Mouse (Mus musculus) retina, postnatal 1 day (tissue): ENCODE data around the gene Rbx1.
"Not testable (repeated sequence)": the region's sequence is repeated elsewhere in the genome, so short reads cannot be mapped to it uniquely, and the experiment has no call there.

ENCODE experiments used
- DNase-seq: peaks from one replicate; pipeline ENCODE4 v3.0.0-alpha.2; 2012

Rbx1 gene

GRCm38 (mm10) chr15:81465901-81466737 lies at the start of gene Rbx1:
TSS of gene Rbx1 (plus strand) at chr15:81466296.
- peak; percentile 99 for DNase-seq

GRCm38 (mm10) chr15:81416763-81417310 lies 49.3 kb upstream of the Rbx1 start:
- peak; percentile 76 for DNase-seq

GRCm38 (mm10) chr15:81418065-81418464 lies 48.0 kb upstream of the Rbx1 start:
- no peak for DNase-seq

GRCm38 (mm10) chr15:81421454-81421853 lies 44.6 kb upstream of the Rbx1 start:
- DNase-seq, result no peak

GRCm38 (mm10) chr15:81422156-81422681 lies 43.9 kb upstream of the Rbx1 start:
- no peak for DNase-seq

GRCm38 (mm10) chr15:81425311-81425710 lies 40.8 kb upstream of the Rbx1 start:
- no peak for DNase-seq

- no peak for DNase-seq
These were observed 38.1 kb upstream of the Rbx1 start for GRCm38 (mm10) chr15:81427947-81428346.

- no peak for DNase-seq
These were observed 34.9 kb upstream of the Rbx1 start for GRCm38 (mm10) chr15:81431195-81431594.

- no peak for DNase-seq
These were observed 27.8 kb upstream of the Rbx1 start for GRCm38 (mm10) chr15:81438345-81438744.

- no peak for DNase-seq
These were observed 26.9 kb upstream of the Rbx1 start for GRCm38 (mm10) chr15:81439236-81439635.

- peak; percentile 86 for DNase-seq
These were observed 17.6 kb upstream of the Rbx1 start for GRCm38 (mm10) chr15:81448463-81448862.

GRCm38 (mm10) chr15:81461523-81461922 lies 4.6 kb upstream of the Rbx1 start:
- DNase-seq, result no peak

- no peak for DNase-seq
These were observed 958 bp upstream of the Rbx1 start for GRCm38 (mm10) chr15:81465016-81465660.

- DNase-seq, result no peak
These were observed 630 bp downstream of the Rbx1 start for GRCm38 (mm10) chr15:81466738-81467113.

GRCm38 (mm10) chr15:81470735-81471134 lies 4.6 kb downstream of the Rbx1 start:
- no peak for DNase-seq

GRCm38 (mm10) chr15:81472256-81472655 lies 6.2 kb downstream of the Rbx1 start:
- no peak for DNase-seq

GRCm38 (mm10) chr15:81475654-81476053 lies 9.6 kb downstream of the Rbx1 start:
- DNase-seq, result no peak

- peak; percentile 62 for DNase-seq
These were observed 10.5 kb downstream of the Rbx1 start for GRCm38 (mm10) chr15:81476597-81476996.

GRCm38 (mm10) chr15:81479446-81480213 lies 13.5 kb downstream of the Rbx1 start:
- no peak for DNase-seq

- not testable (repeated sequence) for DNase-seq
These were observed 14.2 kb downstream of the Rbx1 start for GRCm38 (mm10) chr15:81480284-81480683.

GRCm38 (mm10) chr15:81480977-81481379 lies 14.9 kb downstream of the Rbx1 start:
- DNase-seq, result peak; percentile 48

GRCm38 (mm10) chr15:81482966-81483365 lies 16.9 kb downstream of the Rbx1 start:
- no peak for DNase-seq

GRCm38 (mm10) chr15:81483691-81484090 lies 17.6 kb downstream of the Rbx1 start:
- no peak for DNase-seq
